Mouse (Mus musculus): ENCODE results near the gene Golga4. TPM values are rescaled to one million over a fixed set of nuclear protein-coding genes. Genes with fewer than 3 reads are reported as not detected.

The Golga4 gene
- total RNA-seq, 1 experiment from 2014 or later: 103 TPM

GRCm38 (mm10) chr9:118488896-118489578 lies 17.0 kb upstream of the Golga4 start:
- no peak for DNase-seq

GRCm38 (mm10) chr9:118489579-118490019 lies 16.5 kb upstream of the Golga4 start:
- DNase-seq: peak; percentile 84

GRCm38 (mm10) chr9:118491195-118491594 lies 14.9 kb upstream of the Golga4 start:
- DNase-seq: no peak

GRCm38 (mm10) chr9:118492932-118493698 lies 13.0 kb upstream of the Golga4 start:
- no peak for DNase-seq

- DNase-seq: no peak
Measured at GRCm38 (mm10) chr9:118494106-118494505, 12.0 kb upstream of the Golga4 start.

GRCm38 (mm10) chr9:118495933-118496332 lies 10.1 kb upstream of the Golga4 start:
- no peak for DNase-seq

GRCm38 (mm10) chr9:118496952-118497351 lies 9.1 kb upstream of the Golga4 start:
- no peak for DNase-seq

GRCm38 (mm10) chr9:118498061-118498460 lies 8.0 kb upstream of the Golga4 start:
- DNase-seq: no peak

GRCm38 (mm10) chr9:118500963-118501362 lies 5.1 kb upstream of the Golga4 start:
- no peak for DNase-seq

GRCm38 (mm10) chr9:118504656-118505055 lies 1.4 kb upstream of the Golga4 start:
- no peak for DNase-seq

GRCm38 (mm10) chr9:118506404-118507231 lies 551 bp downstream of the Golga4 start:
- peak; percentile 77 for DNase-seq

- no peak for DNase-seq
Measured at GRCm38 (mm10) chr9:118507552-118507951, 1.5 kb downstream of the Golga4 start.

- no peak for DNase-seq
Measured at GRCm38 (mm10) chr9:118508601-118509000, 2.5 kb downstream of the Golga4 start.

- no peak for DNase-seq
Measured at GRCm38 (mm10) chr9:118510941-118511690, 5.0 kb downstream of the Golga4 start.

- peak; percentile 67 for DNase-seq
Measured at GRCm38 (mm10) chr9:118512681-118513233, 6.7 kb downstream of the Golga4 start.

- no peak for DNase-seq
Measured at GRCm38 (mm10) chr9:118515476-118515875, 9.4 kb downstream of the Golga4 start.

GRCm38 (mm10) chr9:118516162-118516561 lies 10.1 kb downstream of the Golga4 start:
- DNase-seq: no peak

- no peak for DNase-seq
Measured at GRCm38 (mm10) chr9:118517619-118518018, 11.6 kb downstream of the Golga4 start.

GRCm38 (mm10) chr9:118519101-118519500 lies 13.0 kb downstream of the Golga4 start:
- DNase-seq: peak; percentile 20

GRCm38 (mm10) chr9:118520011-118520410 lies 13.9 kb downstream of the Golga4 start:
- peak; percentile 54 for DNase-seq

- DNase-seq: peak; percentile 39
Measured at GRCm38 (mm10) chr9:118520858-118521257, 14.8 kb downstream of the Golga4 start.

- no peak for DNase-seq
Measured at GRCm38 (mm10) chr9:118521659-118522058, 15.6 kb downstream of the Golga4 start.
